Mouse (Mus musculus): ENCODE measurements around the gene 4930596D02Rik. TPM values are rescaled to one million over a fixed set of nuclear protein-coding genes. Genes with fewer than 3 reads are reported as not detected.

The 4930596D02Rik gene
- not detected in 2 replicates for polyA plus RNA-seq (2015; fragmentation: Nextera tagmentation; extraction: Ambion mirVana)

- Histone ChIP-seq H3K36me3 (ENCODE audit: insufficient read depth, low read length) (no peaks in the 10 kb centered on the region), H3K27me3 (replicated peaks; ENCODE audit: insufficient read depth, low read length) (no peaks in the 10 kb centered on the region), H3K27ac (ENCODE audit: low read length) (no peak within 1 kb of the TSS), H3K9me3 (ENCODE audit: low read length) (no peaks in the 10 kb centered on the region), H3K4me1 (ENCODE audit: insufficient read depth, low read depth, low read length) (no peaks in the 10 kb centered on the region), H3K4me3 (ENCODE audit: low read depth, low read length) (no peak within 1 kb of the TSS), H3K4me2 (replicated peaks; ENCODE audit: low read depth, low read length) (no peak within 1 kb of the TSS), H3K9ac (replicated peaks; ENCODE audit: low read depth) (no peak within 1 kb of the TSS)
- ATAC-seq (no peak), DNase-seq (ENCODE audit: low spot score) (no peak)
- TF ChIP-seq EP300 (IDR thresholded peaks at IDR 0.05) (no peak), CTCF (IDR thresholded peaks at IDR 0.05) (no peak)
- 56% methylated on average over 4 of the region's 4 CpGs for WGBS
Observed at GRCm38 (mm10) chr14:35811878-35812277, at the start of gene 4930596D02Rik. TSS of gene 4930596D02Rik (minus strand) at chr14:35811978.

- no peak overlapping the region for H3K9ac ChIP-seq (replicated peaks; ENCODE audit: low read depth)
- no peaks in the 10 kb centered on the region for H3K9me3 ChIP-seq (ENCODE audit: low read length)
- no peak overlapping the region for H3K4me2 ChIP-seq (replicated peaks; ENCODE audit: low read depth, low read length)
- no peak overlapping the region for H3K27ac ChIP-seq (ENCODE audit: low read length)
- WGBS, result 23% methylated on average over 1 of the region's 1 CpGs
- no peak for ATAC-seq
- no peaks in the 10 kb centered on the region for H3K27me3 ChIP-seq (replicated peaks; ENCODE audit: insufficient read depth, low read length)
- no peaks in the 10 kb centered on the region for H3K4me1 ChIP-seq (ENCODE audit: insufficient read depth, low read depth, low read length)
- no peak overlapping the region for H3K4me3 ChIP-seq (ENCODE audit: low read depth, low read length)
- no peak for DNase-seq (ENCODE audit: low spot score)
- no peaks in the 10 kb centered on the region for H3K36me3 ChIP-seq (ENCODE audit: insufficient read depth, low read length)
- TF ChIP-seq EP300 (IDR thresholded peaks at IDR 0.05) (no peak), CTCF (IDR thresholded peaks at IDR 0.05) (no peak)
Observed at GRCm38 (mm10) chr14:35853254-35853653, 41.5 kb upstream of the 4930596D02Rik start.

DNA sequence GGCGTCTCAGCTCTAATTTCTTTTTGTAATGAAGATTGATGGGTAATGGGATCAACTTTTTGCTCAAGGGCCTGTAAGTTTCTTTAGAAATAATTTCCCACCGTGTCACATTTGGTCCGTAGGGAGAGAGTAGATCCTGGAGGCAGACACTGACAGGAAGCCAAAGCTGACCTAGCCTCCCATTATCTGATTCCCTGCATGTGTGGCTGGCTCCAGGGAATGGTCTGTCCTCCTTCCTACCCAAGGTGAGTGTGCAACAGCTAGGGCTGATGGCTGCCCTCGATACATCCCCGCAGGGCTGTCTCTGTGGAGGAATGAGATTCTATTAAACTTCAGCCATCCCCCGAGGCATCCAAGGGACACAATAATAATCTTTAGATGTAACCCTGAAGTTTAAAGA lies 33.5 kb upstream of the 4930596D02Rik start:
- no peak for ATAC-seq
- H3K9ac ChIP-seq (replicated peaks; ENCODE audit: low read depth), result no peak overlapping the region
- no peak for TF ChIP-seq EP300 (IDR thresholded peaks at IDR 0.05)
- TF ChIP-seq CTCF (IDR thresholded peaks at IDR 0.05), result no peak
- H3K9me3 ChIP-seq (ENCODE audit: low read length), result no peaks in the 10 kb centered on the region
- no peak overlapping the region for H3K4me3 ChIP-seq (ENCODE audit: low read depth, low read length)
- H3K4me2 ChIP-seq (replicated peaks; ENCODE audit: low read depth, low read length), result no peak overlapping the region
- DNase-seq (ENCODE audit: low spot score), result no peak
- no peaks in the 10 kb centered on the region for H3K4me1 ChIP-seq (ENCODE audit: insufficient read depth, low read depth, low read length)
- no peaks in the 10 kb centered on the region for H3K27me3 ChIP-seq (replicated peaks; ENCODE audit: insufficient read depth, low read length)
- H3K36me3 ChIP-seq (ENCODE audit: insufficient read depth, low read length), result no peaks in the 10 kb centered on the region
- no peak overlapping the region for H3K27ac ChIP-seq (ENCODE audit: low read length)
- WGBS, result 71% methylated on average over 6 of the region's 6 CpGs

GRCm38 (mm10) chr14:35842111-35842721 lies 30.4 kb upstream of the 4930596D02Rik start:
- H3K9me3 ChIP-seq (ENCODE audit: low read length), result no peaks in the 10 kb centered on the region
- TF ChIP-seq CTCF (IDR thresholded peaks at IDR 0.05) (no peak), EP300 (IDR thresholded peaks at IDR 0.05) (no peak)
- H3K4me3 ChIP-seq (ENCODE audit: low read depth, low read length), result no peak overlapping the region
- H3K27me3 ChIP-seq (replicated peaks; ENCODE audit: insufficient read depth, low read length), result no peaks in the 10 kb centered on the region
- H3K9ac ChIP-seq (replicated peaks; ENCODE audit: low read depth), result no peak overlapping the region
- no peak overlapping the region for H3K27ac ChIP-seq (ENCODE audit: low read length)
- no peaks in the 10 kb centered on the region for H3K36me3 ChIP-seq (ENCODE audit: insufficient read depth, low read length)
- H3K4me1 ChIP-seq (ENCODE audit: insufficient read depth, low read depth, low read length), result no peaks in the 10 kb centered on the region
- ATAC-seq (no peak), DNase-seq (ENCODE audit: low spot score) (no peak)
- 60% methylated on average over 7 of the region's 7 CpGs for WGBS
- no peak overlapping the region for H3K4me2 ChIP-seq (replicated peaks; ENCODE audit: low read depth, low read length)

- no peak for TF ChIP-seq CTCF (IDR thresholded peaks at IDR 0.05)
- Histone ChIP-seq H3K27me3 (replicated peaks; ENCODE audit: insufficient read depth, low read length) (no peaks in the 10 kb centered on the region), H3K4me1 (ENCODE audit: insufficient read depth, low read depth, low read length) (no peaks in the 10 kb centered on the region), H3K9me3 (ENCODE audit: low read length) (no peaks in the 10 kb centered on the region), H3K27ac (ENCODE audit: low read length) (no peak overlapping the region), H3K9ac (replicated peaks; ENCODE audit: low read depth) (no peak overlapping the region), H3K4me2 (replicated peaks; ENCODE audit: low read depth, low read length) (no peak overlapping the region), H3K4me3 (ENCODE audit: low read depth, low read length) (no peak overlapping the region), H3K36me3 (ENCODE audit: insufficient read depth, low read length) (no peaks in the 10 kb centered on the region)
- ATAC-seq, result no peak
- DNase-seq (ENCODE audit: low spot score), result no peak
- WGBS, result 46% methylated on average over 3 of the region's 3 CpGs
Observed at GRCm38 (mm10) chr14:35792656-35793213, 19.0 kb downstream of the 4930596D02Rik start.

DNA sequence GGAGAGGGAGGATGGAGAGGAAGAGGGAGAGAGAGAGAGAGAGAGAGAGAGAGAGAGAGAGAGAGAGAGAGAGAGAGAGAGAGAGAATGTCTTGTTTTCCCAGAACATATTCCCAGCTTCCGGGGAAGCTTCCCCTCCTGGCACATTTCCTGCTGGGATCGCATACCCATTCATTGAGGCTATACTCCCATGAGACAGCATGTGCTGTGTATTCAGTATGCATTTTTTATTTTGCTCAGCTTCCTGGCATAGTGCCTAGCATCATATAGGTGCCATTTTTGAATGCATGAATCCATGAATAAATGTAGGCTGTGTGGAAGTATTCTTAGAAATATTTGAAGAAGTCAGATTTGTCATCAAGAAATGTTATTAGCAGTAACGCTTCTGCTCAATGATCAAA lies 31.7 kb downstream of the 4930596D02Rik start:
- TF ChIP-seq CTCF (IDR thresholded peaks at IDR 0.05), result no peak
- no peak for TF ChIP-seq EP300 (IDR thresholded peaks at IDR 0.05)
- Histone ChIP-seq H3K4me1 (ENCODE audit: insufficient read depth, low read depth, low read length) (no peaks in the 10 kb centered on the region), H3K9ac (replicated peaks; ENCODE audit: low read depth) (no peak overlapping the region), H3K4me3 (ENCODE audit: low read depth, low read length) (no peak overlapping the region), H3K36me3 (ENCODE audit: insufficient read depth, low read length) (no peaks in the 10 kb centered on the region), H3K27ac (ENCODE audit: low read length) (no peak overlapping the region), H3K27me3 (replicated peaks; ENCODE audit: insufficient read depth, low read length) (no peaks in the 10 kb centered on the region), H3K4me2 (replicated peaks; ENCODE audit: low read depth, low read length) (no peak overlapping the region), H3K9me3 (ENCODE audit: low read length) (no peaks in the 10 kb centered on the region)
- no peak for ATAC-seq
- no peak for DNase-seq (ENCODE audit: low spot score)
- 81% methylated on average over 3 of the region's 3 CpGs for WGBS
